Mouse (Mus musculus) forebrain, embryonic 15.5 days (tissue): ENCODE data around the gene Anapc10. TPM values are rescaled to one million over a fixed set of nuclear protein-coding genes. Genes with fewer than 3 reads are reported as not detected.
A peak's percentile ranks its signal among the peaks of the same experiment; 100 is the strongest.
"Not testable (repeated sequence)": the region's sequence is repeated elsewhere in the genome, so short reads cannot be mapped to it uniquely, and the experiment has no call there.

Experiments
- ATAC-seq: fragments of 200-750 bp; cut with Nextera tagmentation; replicated peaks from 2 replicates; pipeline ENCODE4 v1.8.0; 2017; ENCODE audit warnings: mild to moderate bottlenecking, moderate TSS enrichment, moderate library complexity
- H3K27ac ChIP-seq: fragments of 300-500 bp; sonication (generic); replicated peaks from 2 replicates; pipeline ENCODE4 v1.5.1; 2015; ENCODE audit warnings: mild to moderate bottlenecking, inconsistent platforms
- H3K27me3 ChIP-seq: fragments of 300-500 bp; sonication (generic); 2 replicates; pipeline ENCODE4 v1.6.1; 2015; ENCODE audit warnings: inconsistent platforms
- H3K36me3 ChIP-seq: fragments of 300-500 bp; sonication (generic); 2 replicates; pipeline ENCODE4 v1.6.1; 2015; ENCODE audit warnings: mild to moderate bottlenecking, inconsistent platforms
- H3K4me1 ChIP-seq: fragments of 300-500 bp; sonication (generic); 2 replicates; pipeline ENCODE4 v1.6.1; 2015; ENCODE audit warnings: inconsistent platforms
- H3K4me2 ChIP-seq: fragments of 300-500 bp; sonication (generic); replicated peaks from 2 replicates; pipeline ENCODE4 v1.6.1; 2015; ENCODE audit warnings: mild to moderate bottlenecking, inconsistent platforms
- H3K4me3 ChIP-seq: fragments of 300-500 bp; sonication (generic); 2 replicates; pipeline ENCODE4 v1.5.1; 2015; ENCODE audit warnings: mild to moderate bottlenecking, inconsistent platforms
- H3K9ac ChIP-seq: fragments of 300-500 bp; sonication (generic); replicated peaks from 2 replicates; pipeline ENCODE4 v1.6.1; 2015; ENCODE audit warnings: mild to moderate bottlenecking, inconsistent platforms
- H3K9me3 ChIP-seq: fragments of 300-500 bp; sonication (generic); 2 replicates; pipeline ENCODE4 v1.6.1; 2016; ENCODE audit warnings: inconsistent platforms
- WGBS: fragments of 180-500 bp; shearing (Covaris S2); methylation state at CpG from one replicate; pipeline ENCODE4 v1.1.7; 2015; ENCODE audit warnings: mixed read lengths; 5-methylcytosine and 5-hydroxymethylcytosine counted together
- polyA plus RNA-seq: library from polyadenylated mRNA; unstranded; fragments of >200 nt; fragmentation: Nextera tagmentation; extraction: Ambion mirVana; gene quantifications from 2 replicates; pipeline ENCODE4 v1.2.1, GENCODE M21; 2015

The Anapc10 gene
- polyA plus RNA-seq, 1 experiment from 2014 or later = 46.5 TPM

- Histone ChIP-seq H3K4me1 (no peaks in the 10 kb centered on the region), H3K36me3 (peaks cover 43% of the 10 kb centered on the region), H3K4me3 (no peak overlapping the region), H3K9me3 (no peaks in the 10 kb centered on the region), H3K9ac (no peak overlapping the region), H3K27ac (no peak overlapping the region), H3K4me2 (no peak overlapping the region), H3K27me3 (no peaks in the 10 kb centered on the region)
- 67% methylated on average over 3 of the region's 3 CpGs for WGBS
- ATAC-seq = no peak
These were observed 13.0 kb downstream of the Anapc10 start for GRCm38 (mm10) chr8:79724589-79724988.

GRCm38 (mm10) chr8:79727900-79728299, 16.3 kb downstream of the Anapc10 start:
- WGBS = 98% methylated on average over 1 of the region's 1 CpGs
- no peak for ATAC-seq
- H3K4me3 ChIP-seq = no peak overlapping the region

GRCm38 (mm10) chr8:79734304-79734703, 22.7 kb downstream of the Anapc10 start:
- peak; percentile 68 for ATAC-seq
- no peaks in the 10 kb centered on the region for H3K27me3 ChIP-seq
- 16% methylated on average over 2 of the region's 2 CpGs for WGBS
- H3K36me3 ChIP-seq = peaks cover 5% of the 10 kb centered on the region; the same call in 1 of the 2 replicates
- H3K4me2 ChIP-seq = no peak overlapping the region
- H3K4me1 ChIP-seq = no peaks in the 10 kb centered on the region
- no peaks in the 10 kb centered on the region for H3K9me3 ChIP-seq
- H3K4me3 ChIP-seq = no peak overlapping the region
- H3K9ac ChIP-seq = no peak overlapping the region
- H3K27ac ChIP-seq = no peak overlapping the region

More at GRCm38 (mm10) chr8:79727900-79728299, 16.3 kb downstream of the Anapc10 start:
- Histone ChIP-seq H3K4me2 (no peak overlapping the region), H3K27ac (no peak overlapping the region), H3K9ac (no peak overlapping the region), H3K36me3 (peaks cover 26% of the 10 kb centered on the region), H3K9me3 (no peaks in the 10 kb centered on the region), H3K4me1 (no peaks in the 10 kb centered on the region), H3K27me3 (no peaks in the 10 kb centered on the region)

- 20% methylated on average over 2 of the region's 2 CpGs for WGBS
- Histone ChIP-seq H3K9me3 (no peaks in the 10 kb centered on the region), H3K4me3 (no peak overlapping the region), H3K4me2 (no peak overlapping the region), H3K27me3 (no peaks in the 10 kb centered on the region), H3K36me3 (0 out of 2 replicates have a peak, but pooled peaks cover 2% of the 10 kb centered on the region), H3K27ac (no peak overlapping the region), H3K4me1 (peaks cover 7% of the 10 kb centered on the region), H3K9ac (no peak overlapping the region)
- no peak for ATAC-seq
These were observed 36.6 kb downstream of the Anapc10 start for GRCm38 (mm10) chr8:79748171-79748570.

GRCm38 (mm10) chr8:79748591-79748990, 37.0 kb downstream of the Anapc10 start:
- Histone ChIP-seq H3K9ac (no peak overlapping the region), H3K9me3 (no peaks in the 10 kb centered on the region), H3K4me2 (no peak overlapping the region), H3K27ac (no peak overlapping the region), H3K4me1 (peaks cover 7% of the 10 kb centered on the region), H3K4me3 (no peak overlapping the region), H3K27me3 (no peaks in the 10 kb centered on the region), H3K36me3 (0 out of 2 replicates have a peak, but pooled peaks cover 2% of the 10 kb centered on the region)
- ATAC-seq = no peak
- 56% methylated on average over 4 of the region's 4 CpGs for WGBS

GRCm38 (mm10) chr8:79750305-79750704, 38.7 kb downstream of the Anapc10 start:
- 0 out of 2 replicates have a peak, but pooled peaks cover under 1% of the 10 kb centered on the region for H3K36me3 ChIP-seq
- ATAC-seq = peak; percentile 71
- no peak overlapping the region for H3K4me2 ChIP-seq
- H3K4me1 ChIP-seq = peaks cover 7% of the 10 kb centered on the region
- no peak overlapping the region for H3K9ac ChIP-seq
- no peak overlapping the region for H3K27ac ChIP-seq
- no peak overlapping the region for H3K4me3 ChIP-seq
- no peaks in the 10 kb centered on the region for H3K27me3 ChIP-seq
- H3K9me3 ChIP-seq = no peaks in the 10 kb centered on the region
- 3% methylated on average over 2 of the region's 2 CpGs for WGBS

GRCm38 (mm10) chr8:79794873-79795272, 83.3 kb downstream of the Anapc10 start:
- H3K9ac ChIP-seq, H3K36me3 ChIP-seq, ATAC-seq, H3K4me2 ChIP-seq, H3K9me3 ChIP-seq, H3K4me3 ChIP-seq, H3K27me3 ChIP-seq, H3K27ac ChIP-seq, H3K4me1 ChIP-seq: not testable (repeated sequence)
- 93% methylated on average over 2 of the region's 2 CpGs for WGBS

GRCm38 (mm10) chr8:79796690-79797089, 85.1 kb downstream of the Anapc10 start:
- ATAC-seq = no peak
- Histone ChIP-seq H3K27ac (no peak overlapping the region), H3K9me3 (no peaks in the 10 kb centered on the region), H3K27me3 (no peaks in the 10 kb centered on the region), H3K9ac (no peak overlapping the region), H3K4me3 (no peak overlapping the region), H3K36me3 (no peaks in the 10 kb centered on the region), H3K4me1 (no peaks in the 10 kb centered on the region), H3K4me2 (no peak overlapping the region)
- WGBS = 58% methylated on average over 7 of the region's 7 CpGs

GRCm38 (mm10) chr8:79804499-79804898, 92.9 kb downstream of the Anapc10 start:
- H3K4me3 ChIP-seq = no peak overlapping the region
- no peak overlapping the region for H3K9ac ChIP-seq
- H3K27me3 ChIP-seq = no peaks in the 10 kb centered on the region
- H3K9me3 ChIP-seq = no peaks in the 10 kb centered on the region
- H3K4me1 ChIP-seq = no peaks in the 10 kb centered on the region
- no peak overlapping the region for H3K4me2 ChIP-seq
- no peaks in the 10 kb centered on the region for H3K36me3 ChIP-seq
- no peak overlapping the region for H3K27ac ChIP-seq
- no peak for ATAC-seq
- WGBS = 82% methylated on average over 6 of the region's 6 CpGs

- Histone ChIP-seq H3K4me3 (no peak overlapping the region), H3K4me2 (no peak overlapping the region), H3K27me3 (no peaks in the 10 kb centered on the region), H3K9ac (no peak overlapping the region), H3K9me3 (no peaks in the 10 kb centered on the region), H3K27ac (no peak overlapping the region), H3K4me1 (no peaks in the 10 kb centered on the region), H3K36me3 (no peaks in the 10 kb centered on the region)
- ATAC-seq = no peak
- 66% methylated on average over 6 of the region's 6 CpGs for WGBS
These were observed 95.4 kb downstream of the Anapc10 start for GRCm38 (mm10) chr8:79806971-79807370.

GRCm38 (mm10) chr8:79826534-79826933, 114.9 kb downstream of the Anapc10 start:
- 93% methylated on average over 5 of the region's 5 CpGs for WGBS

More at GRCm38 (mm10) chr8:79826534-79826933, 114.9 kb downstream of the Anapc10 start:
- H3K4me3 ChIP-seq = no peak overlapping the region
- no peak overlapping the region for H3K4me2 ChIP-seq
- H3K27me3 ChIP-seq = no peaks in the 10 kb centered on the region
- H3K27ac ChIP-seq = no peak overlapping the region
- no peaks in the 10 kb centered on the region for H3K36me3 ChIP-seq
- no peaks in the 10 kb centered on the region for H3K9me3 ChIP-seq
- no peak for ATAC-seq
- H3K4me1 ChIP-seq = peaks cover 11% of the 10 kb centered on the region; the same call in 1 of the 2 replicates
- no peak overlapping the region for H3K9ac ChIP-seq
